Mouse (Mus musculus) limb, embryonic 14.5 days (tissue): ENCODE results near the gene Zbtb7a. TPM values are rescaled to one million over a fixed set of nuclear protein-coding genes. Genes with fewer than 3 reads are reported as not detected.

Source experiments
- ATAC-seq: fragments of 200-750 bp; cut with Nextera tagmentation; 2 replicates; pipeline ENCODE4 v1.8.0; 2017; ENCODE audit warnings: low read depth, moderate number of reproducible peaks, moderate TSS enrichment; ENCODE audit not compliant: low FRiP score
- DNase-seq: peaks from one replicate; pipeline ENCODE4 v3.0.0-alpha.2; 2015; ENCODE audit warnings: low spot score
- H3K27ac ChIP-seq: fragments of 300-500 bp; sonication (generic); replicated peaks from 2 replicates; pipeline ENCODE4 v1.5.1; 2014; ENCODE audit warnings: low read depth, mild to moderate bottlenecking, low read length, moderate library complexity, mixed read lengths
- H3K27me3 ChIP-seq: fragments of 300-500 bp; sonication (generic); 2 replicates; pipeline ENCODE4 v1.6.1; 2014; ENCODE audit warnings: low read length, mixed read lengths; ENCODE audit not compliant: control insufficient read depth, insufficient read depth
- H3K36me3 ChIP-seq: fragments of 300-500 bp; sonication (generic); 2 replicates; pipeline ENCODE4 v1.6.1; 2014; ENCODE audit warnings: mild to moderate bottlenecking, low read length, moderate library complexity, mixed read lengths; ENCODE audit not compliant: control insufficient read depth, insufficient read depth
- H3K4me1 ChIP-seq: fragments of 300-500 bp; sonication (generic); 2 replicates; pipeline ENCODE4 v1.6.1; 2014; ENCODE audit warnings: antibody characterized with exemption, low read length, mixed read lengths; ENCODE audit not compliant: control insufficient read depth, insufficient read depth
- H3K4me2 ChIP-seq: fragments of 300-500 bp; sonication (generic); replicated peaks from 2 replicates; pipeline ENCODE4 v1.6.1; 2014; ENCODE audit warnings: low read depth, mild to moderate bottlenecking, low read length, moderate library complexity; ENCODE audit not compliant: severe bottlenecking
- H3K4me3 ChIP-seq: fragments of 300-500 bp; sonication (generic); replicated peaks from 2 replicates; pipeline ENCODE4 v1.5.1; 2014; ENCODE audit warnings: low read length
- H3K9ac ChIP-seq: fragments of 300-500 bp; sonication (generic); 2 replicates; pipeline ENCODE4 v1.6.1; 2014; ENCODE audit warnings: mild to moderate bottlenecking, low read depth, low read length, moderate library complexity; ENCODE audit not compliant: severe bottlenecking
- H3K9me3 ChIP-seq: fragments of 300-500 bp; sonication (generic); 2 replicates; pipeline ENCODE4 v1.6.1; 2016; ENCODE audit warnings: low read length; ENCODE audit not compliant: control insufficient read depth
- POLR2A ChIP-seq: fragments of 200-500 bp; IDR thresholded peaks from 2 replicates; pipeline ENCODE4 v1.8.0; 2012; ENCODE audit warnings: inconsistent platforms, mild to moderate bottlenecking, moderate library complexity, borderline replicate concordance; ENCODE audit not compliant: insufficient read depth, insufficient read length; ENCODE audit errors: extremely low read depth
- WGBS: fragments of 180-500 bp; shearing (Covaris S2); extraction: QIAGEN DNeasy Blood & Tissue Kit; methylation state at CpG from one replicate; pipeline ENCODE4 v1.1.7; 2014; 5-methylcytosine and 5-hydroxymethylcytosine counted together
- microRNA-seq: library from miRNA; unstranded; fragments of <30 nt; microRNA quantifications from one replicate; pipeline ENCODE4, GENCODE M21; 2016
- polyA plus RNA-seq, 2 experiments: library from polyadenylated mRNA; depleted of rRNA in 1 of 2; stranded (reverse) in 1 of 2; unstranded in 1 of 2; fragments of >200 nt; fragmentation: Nextera tagmentation in 1 of 2; extraction: Ambion mirVana in 1 of 2; gene quantifications; 2 replicates each; pipeline versions ENCODE4 v1.2.1 to v1.2.3; 2012 to 2014

Gene Zbtb7a
- polyA plus RNA-seq, 2 experiments, result 17.7 to 35.9 TPM

- H3K4me1 ChIP-seq, result peaks cover 7% of the 10 kb centered on the region; the same call in 1 of the 2 replicates
- TF ChIP-seq POLR2A, result no peak
- H3K4me3 ChIP-seq, result no peak overlapping the region
- H3K9ac ChIP-seq, result no peak overlapping the region
- H3K27me3 ChIP-seq, result peaks cover 21% of the 10 kb centered on the region
- no peak overlapping the region for H3K27ac ChIP-seq
- WGBS, result 87% methylated on average over 6 of the region's 6 CpGs
- DNase-seq (no peak), ATAC-seq (no peak)
- H3K9me3 ChIP-seq, result no peaks in the 10 kb centered on the region
- H3K36me3 ChIP-seq, result no peaks in the 10 kb centered on the region
- no peak overlapping the region for H3K4me2 ChIP-seq
Observed at GRCm38 (mm10) chr10:81198990-81199389, 64.0 kb downstream of the Zbtb7a start.

GRCm38 (mm10) chr10:81200141-81200540 is 65.1 kb downstream of the Zbtb7a start:
- H3K9me3 ChIP-seq, result no peaks in the 10 kb centered on the region
- H3K36me3 ChIP-seq, result no peaks in the 10 kb centered on the region
- DNase-seq, result no peak
- no peaks in the 10 kb centered on the region for H3K4me1 ChIP-seq
- no peak overlapping the region for H3K9ac ChIP-seq
- no peak for TF ChIP-seq POLR2A
- H3K4me2 ChIP-seq, result no peak overlapping the region
- no peak overlapping the region for H3K27ac ChIP-seq
- peaks cover 11% of the 10 kb centered on the region for H3K27me3 ChIP-seq
- WGBS, result 81% methylated on average over 13 of the region's 13 CpGs
- ATAC-seq, result no peak
- H3K4me3 ChIP-seq, result no peak overlapping the region

GRCm38 (mm10) chr10:81200605-81201287 is 65.7 kb downstream of the Zbtb7a start:
- H3K4me2 ChIP-seq, result no peak overlapping the region
- ATAC-seq (no peak), DNase-seq (no peak)
- WGBS, result 74% methylated on average over 20 of the region's 20 CpGs
- no peaks in the 10 kb centered on the region for H3K36me3 ChIP-seq
- H3K4me1 ChIP-seq, result no peaks in the 10 kb centered on the region
- H3K27me3 ChIP-seq, result peaks cover 11% of the 10 kb centered on the region; the same call in 1 of the 2 replicates
- no peaks in the 10 kb centered on the region for H3K9me3 ChIP-seq
- TF ChIP-seq POLR2A, result no peak
- H3K9ac ChIP-seq, result no peak overlapping the region
- no peak overlapping the region for H3K27ac ChIP-seq
- no peak overlapping the region for H3K4me3 ChIP-seq

GRCm38 (mm10) chr10:81201807-81202758 is 67.1 kb downstream of the Zbtb7a start, which contains the start of gene Nmrk2:
Gene Nmrk2 (minus strand): TSS chr10:81202051.
- no peak within 1 kb of the TSS for H3K9ac ChIP-seq
- no peak within 1 kb of the TSS for H3K27ac ChIP-seq
- no peaks in the 10 kb centered on the region for H3K4me1 ChIP-seq
- ATAC-seq (no peak), DNase-seq (no peak)
- TF ChIP-seq POLR2A, result no peak
- no peaks in the 10 kb centered on the region for H3K9me3 ChIP-seq
- no peak within 1 kb of the TSS for H3K4me3 ChIP-seq
- H3K36me3 ChIP-seq, result no peaks in the 10 kb centered on the region
- no peaks in the 10 kb centered on the region; the same call in 1 of the 2 replicates for H3K27me3 ChIP-seq
- H3K4me2 ChIP-seq, result no peak within 1 kb of the TSS
- 58% methylated on average over 13 of the region's 13 CpGs for WGBS

Small RNAs within 50 kb of the gene (microRNA-seq; reads per million reads assigned to microRNA genes)
- not detected for gene Mir5615-1
- gene Mir5615-2, result not detected

Other genes with a start within 250 kb of the Zbtb7a start
Only the 30 nearest of the 31 such genes appear.
- 187 and 229 TPM in 2 replicates for gene Timm13, start 234.3 kb upstream of the Zbtb7a start, polyA plus RNA-seq (2012; rRNA removed)
- gene Timm13, start 234.3 kb upstream of the Zbtb7a start, polyA plus RNA-seq (2014; fragmentation: Nextera tagmentation; extraction: Ambion mirVana), result 330 and 335 TPM in 2 replicates
- 75.9 and 77.5 TPM in 2 replicates for gene Lmnb2, start 217.0 kb upstream of the Zbtb7a start, polyA plus RNA-seq (2012; rRNA removed)
- 19.1 and 21.5 TPM in 2 replicates for gene Lmnb2, start 217.0 kb upstream of the Zbtb7a start, polyA plus RNA-seq (2014; fragmentation: Nextera tagmentation; extraction: Ambion mirVana)
- gene Gadd45b, start 205.1 kb upstream of the Zbtb7a start, polyA plus RNA-seq (2012; rRNA removed), result 46.2 and 52.2 TPM in 2 replicates
- gene Gadd45b, start 205.1 kb upstream of the Zbtb7a start, polyA plus RNA-seq (2014; fragmentation: Nextera tagmentation; extraction: Ambion mirVana), result 33.8 and 36.6 TPM in 2 replicates
- gene Gng7, start 120.3 kb upstream of the Zbtb7a start, polyA plus RNA-seq (2012; rRNA removed), result 7.6 and 7.9 TPM in 2 replicates
- gene Gng7, start 120.3 kb upstream of the Zbtb7a start, polyA plus RNA-seq (2014; fragmentation: Nextera tagmentation; extraction: Ambion mirVana), result 6.5 and 7.2 TPM in 2 replicates
- 0.13 and 0.20 TPM in 2 replicates for gene Diras1, start 109.6 kb upstream of the Zbtb7a start, polyA plus RNA-seq (2012; rRNA removed)
- gene Diras1, start 109.6 kb upstream of the Zbtb7a start, polyA plus RNA-seq (2014; fragmentation: Nextera tagmentation; extraction: Ambion mirVana), result not detected in 2 replicates
- 25.9 and 33.0 TPM in 2 replicates for gene Slc39a3, start 97.8 kb upstream of the Zbtb7a start, polyA plus RNA-seq (2012; rRNA removed)
- 12.8 and 14.8 TPM in 2 replicates for gene Slc39a3, start 97.8 kb upstream of the Zbtb7a start, polyA plus RNA-seq (2014; fragmentation: Nextera tagmentation; extraction: Ambion mirVana)
- gene Sgta, start 75.0 kb upstream of the Zbtb7a start, polyA plus RNA-seq (2012; rRNA removed), result 205 and 263 TPM in 2 replicates
- gene Sgta, start 75.0 kb upstream of the Zbtb7a start, polyA plus RNA-seq (2014; fragmentation: Nextera tagmentation; extraction: Ambion mirVana), result 176 and 192 TPM in 2 replicates
- 79.0 and 93.4 TPM in 2 replicates for gene Thop1, start 65.2 kb upstream of the Zbtb7a start, polyA plus RNA-seq (2012; rRNA removed)
- gene Thop1, start 65.2 kb upstream of the Zbtb7a start, polyA plus RNA-seq (2014; fragmentation: Nextera tagmentation; extraction: Ambion mirVana), result 52.4 and 54.1 TPM in 2 replicates
- 0.44 and 0.54 TPM in 2 replicates for gene Creb3l3, start 36.3 kb upstream of the Zbtb7a start, polyA plus RNA-seq (2012; rRNA removed)
- gene Creb3l3, start 36.3 kb upstream of the Zbtb7a start, polyA plus RNA-seq (2014; fragmentation: Nextera tagmentation; extraction: Ambion mirVana), result 0.58 and 0.74 TPM in 2 replicates
- gene Map2k2, start 29.3 kb upstream of the Zbtb7a start, polyA plus RNA-seq (2012; rRNA removed), result 165 and 176 TPM in 2 replicates
- gene Map2k2, start 29.3 kb upstream of the Zbtb7a start, polyA plus RNA-seq (2014; fragmentation: Nextera tagmentation; extraction: Ambion mirVana), result 176 and 199 TPM in 2 replicates
- 35.1 and 49.4 TPM in 2 replicates for gene Pias4, start 32.7 kb downstream of the Zbtb7a start, polyA plus RNA-seq (2012; rRNA removed)
- gene Pias4, start 32.7 kb downstream of the Zbtb7a start, polyA plus RNA-seq (2014; fragmentation: Nextera tagmentation; extraction: Ambion mirVana), result 40.4 and 44.2 TPM in 2 replicates
- gene Eef2, start 41.4 kb downstream of the Zbtb7a start, polyA plus RNA-seq (2012; rRNA removed), result 1,329 and 1,559 TPM in 2 replicates
- gene Eef2, start 41.4 kb downstream of the Zbtb7a start, polyA plus RNA-seq (2014; fragmentation: Nextera tagmentation; extraction: Ambion mirVana), result 544 and 581 TPM in 2 replicates
- 73.0 and 81.8 TPM in 2 replicates for gene Dapk3, start 47.8 kb downstream of the Zbtb7a start, polyA plus RNA-seq (2012; rRNA removed)
- gene Dapk3, start 47.8 kb downstream of the Zbtb7a start, polyA plus RNA-seq (2014; fragmentation: Nextera tagmentation; extraction: Ambion mirVana), result 57.7 and 60.9 TPM in 2 replicates
- gene 4930442H23Rik, start 48.6 kb downstream of the Zbtb7a start, polyA plus RNA-seq (2012; rRNA removed), result not detected in 2 replicates
- not detected in 2 replicates for gene 4930442H23Rik, start 48.6 kb downstream of the Zbtb7a start, polyA plus RNA-seq (2014; fragmentation: Nextera tagmentation; extraction: Ambion mirVana)
- 0.31 and 0.43 TPM in 2 replicates for gene Nmrk2, start 66.8 kb downstream of the Zbtb7a start, polyA plus RNA-seq (2012; rRNA removed)
- gene Nmrk2, start 66.8 kb downstream of the Zbtb7a start, polyA plus RNA-seq (2014; fragmentation: Nextera tagmentation; extraction: Ambion mirVana), result 0.64 and 0.87 TPM in 2 replicates
- 0.67 and 0.74 TPM in 2 replicates for gene Atcay, start 95.6 kb downstream of the Zbtb7a start, polyA plus RNA-seq (2012; rRNA removed)
- 0.25 TPM in 1 of 2 replicates, not detected in the other for gene Atcay, start 95.6 kb downstream of the Zbtb7a start, polyA plus RNA-seq (2014; fragmentation: Nextera tagmentation; extraction: Ambion mirVana)
- 39.7 and 44.7 TPM in 2 replicates for gene Zfr2, start 97.9 kb downstream of the Zbtb7a start, polyA plus RNA-seq (2012; rRNA removed)
- 9.7 and 10.5 TPM in 2 replicates for gene Zfr2, start 97.9 kb downstream of the Zbtb7a start, polyA plus RNA-seq (2014; fragmentation: Nextera tagmentation; extraction: Ambion mirVana)
- 9.9 and 10.6 TPM in 2 replicates for gene Matk, start 117.7 kb downstream of the Zbtb7a start, polyA plus RNA-seq (2012; rRNA removed)
- gene Matk, start 117.7 kb downstream of the Zbtb7a start, polyA plus RNA-seq (2014; fragmentation: Nextera tagmentation; extraction: Ambion mirVana), result 5.9 and 6.8 TPM in 2 replicates
- gene Mrpl54, start 131.7 kb downstream of the Zbtb7a start, polyA plus RNA-seq (2012; rRNA removed), result 93.0 and 124 TPM in 2 replicates
- 200 and 202 TPM in 2 replicates for gene Mrpl54, start 131.7 kb downstream of the Zbtb7a start, polyA plus RNA-seq (2014; fragmentation: Nextera tagmentation; extraction: Ambion mirVana)
- 77.9 and 102 TPM in 2 replicates for gene Apba3, start 131.7 kb downstream of the Zbtb7a start, polyA plus RNA-seq (2012; rRNA removed)
- 58.2 and 59.2 TPM in 2 replicates for gene Apba3, start 131.7 kb downstream of the Zbtb7a start, polyA plus RNA-seq (2014; fragmentation: Nextera tagmentation; extraction: Ambion mirVana)
- gene Tjp3, start 156.4 kb downstream of the Zbtb7a start, polyA plus RNA-seq (2012; rRNA removed), result 2.8 and 3.5 TPM in 2 replicates
- gene Tjp3, start 156.4 kb downstream of the Zbtb7a start, polyA plus RNA-seq (2014; fragmentation: Nextera tagmentation; extraction: Ambion mirVana), result 5.2 and 6.4 TPM in 2 replicates
- 70.4 and 93.4 TPM in 2 replicates for gene Pip5k1c, start 157.7 kb downstream of the Zbtb7a start, polyA plus RNA-seq (2012; rRNA removed)
- 53.0 and 60.4 TPM in 2 replicates for gene Pip5k1c, start 157.7 kb downstream of the Zbtb7a start, polyA plus RNA-seq (2014; fragmentation: Nextera tagmentation; extraction: Ambion mirVana)
- gene Cactin, start 185.9 kb downstream of the Zbtb7a start, polyA plus RNA-seq (2012; rRNA removed), result 46.5 and 50.0 TPM in 2 replicates
- gene Cactin, start 185.9 kb downstream of the Zbtb7a start, polyA plus RNA-seq (2014; fragmentation: Nextera tagmentation; extraction: Ambion mirVana), result 25.3 and 33.9 TPM in 2 replicates
- 9.2 and 13.7 TPM in 2 replicates for gene Tbxa2r, start 193.5 kb downstream of the Zbtb7a start, polyA plus RNA-seq (2012; rRNA removed)
- 8.5 and 10.8 TPM in 2 replicates for gene Tbxa2r, start 193.5 kb downstream of the Zbtb7a start, polyA plus RNA-seq (2014; fragmentation: Nextera tagmentation; extraction: Ambion mirVana)
- 0.09 and 0.12 TPM in 2 replicates for gene Gipc3, start 208.0 kb downstream of the Zbtb7a start, polyA plus RNA-seq (2012; rRNA removed)
- gene Gipc3, start 208.0 kb downstream of the Zbtb7a start, polyA plus RNA-seq (2014; fragmentation: Nextera tagmentation; extraction: Ambion mirVana), result 0.06 TPM in 2 replicates
- gene Hmg20b, start 215.3 kb downstream of the Zbtb7a start, polyA plus RNA-seq (2012; rRNA removed), result 135 and 137 TPM in 2 replicates
- gene Hmg20b, start 215.3 kb downstream of the Zbtb7a start, polyA plus RNA-seq (2014; fragmentation: Nextera tagmentation; extraction: Ambion mirVana), result 92.9 and 104 TPM in 2 replicates
- gene Mfsd12, start 222.3 kb downstream of the Zbtb7a start, polyA plus RNA-seq (2012; rRNA removed), result 12.0 and 18.5 TPM in 2 replicates
- 6.8 and 8.0 TPM in 2 replicates for gene Mfsd12, start 222.3 kb downstream of the Zbtb7a start, polyA plus RNA-seq (2014; fragmentation: Nextera tagmentation; extraction: Ambion mirVana)
- 0.43 and 0.95 TPM in 2 replicates for gene 4930404N11Rik, start 230.6 kb downstream of the Zbtb7a start, polyA plus RNA-seq (2012; rRNA removed)
- gene 4930404N11Rik, start 230.6 kb downstream of the Zbtb7a start, polyA plus RNA-seq (2014; fragmentation: Nextera tagmentation; extraction: Ambion mirVana), result 0.37 and 0.41 TPM in 2 replicates
- gene Fzr1, start 243.3 kb downstream of the Zbtb7a start, polyA plus RNA-seq (2012; rRNA removed), result 109 and 142 TPM in 2 replicates
- gene Fzr1, start 243.3 kb downstream of the Zbtb7a start, polyA plus RNA-seq (2014; fragmentation: Nextera tagmentation; extraction: Ambion mirVana), result 92.8 and 95.5 TPM in 2 replicates
- gene Dohh, start 249.2 kb downstream of the Zbtb7a start, polyA plus RNA-seq (2012; rRNA removed), result 54.3 and 66.7 TPM in 2 replicates
- gene Dohh, start 249.2 kb downstream of the Zbtb7a start, polyA plus RNA-seq (2014; fragmentation: Nextera tagmentation; extraction: Ambion mirVana), result 60.0 and 63.7 TPM in 2 replicates